Mouse (Mus musculus): ENCODE measurements around the gene Lyve1.
"Not testable (repeated sequence)": the region's sequence is repeated elsewhere in the genome, so short reads cannot be mapped to it uniquely, and the experiment has no call there.

The Lyve1 gene

DNA sequence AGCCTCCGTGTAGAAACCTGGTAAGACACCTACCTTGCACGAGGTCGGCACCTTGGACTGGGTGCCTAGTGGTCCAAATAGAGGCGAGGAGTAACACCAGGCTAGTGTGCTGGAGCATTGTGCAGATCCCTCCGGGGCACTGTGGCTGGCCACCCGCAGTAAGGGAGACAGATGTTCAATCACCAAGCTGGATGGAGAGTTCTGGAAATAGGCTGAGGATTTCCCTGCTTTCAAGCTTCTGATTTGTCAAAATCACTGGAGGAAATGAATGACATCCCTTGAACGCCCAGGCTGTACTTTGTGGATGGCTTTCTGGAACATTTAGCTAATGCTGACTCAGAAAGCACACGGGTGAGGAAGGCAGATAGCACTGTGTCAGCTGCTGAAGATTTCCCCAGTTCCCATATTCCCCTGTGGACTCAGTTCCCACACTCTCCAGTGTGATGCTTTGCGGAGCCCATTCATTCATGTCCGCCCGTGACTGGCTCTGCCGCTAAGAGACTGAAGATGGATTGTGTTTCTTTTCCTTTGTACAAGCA is at the start of gene Lyve1:
Lyve1 (minus strand) TSS at position 489 of the 539 bp plus-strand sequence.
- DNase-seq (ENCODE audit: low spot score in 2 of 2): no peak

DNA sequence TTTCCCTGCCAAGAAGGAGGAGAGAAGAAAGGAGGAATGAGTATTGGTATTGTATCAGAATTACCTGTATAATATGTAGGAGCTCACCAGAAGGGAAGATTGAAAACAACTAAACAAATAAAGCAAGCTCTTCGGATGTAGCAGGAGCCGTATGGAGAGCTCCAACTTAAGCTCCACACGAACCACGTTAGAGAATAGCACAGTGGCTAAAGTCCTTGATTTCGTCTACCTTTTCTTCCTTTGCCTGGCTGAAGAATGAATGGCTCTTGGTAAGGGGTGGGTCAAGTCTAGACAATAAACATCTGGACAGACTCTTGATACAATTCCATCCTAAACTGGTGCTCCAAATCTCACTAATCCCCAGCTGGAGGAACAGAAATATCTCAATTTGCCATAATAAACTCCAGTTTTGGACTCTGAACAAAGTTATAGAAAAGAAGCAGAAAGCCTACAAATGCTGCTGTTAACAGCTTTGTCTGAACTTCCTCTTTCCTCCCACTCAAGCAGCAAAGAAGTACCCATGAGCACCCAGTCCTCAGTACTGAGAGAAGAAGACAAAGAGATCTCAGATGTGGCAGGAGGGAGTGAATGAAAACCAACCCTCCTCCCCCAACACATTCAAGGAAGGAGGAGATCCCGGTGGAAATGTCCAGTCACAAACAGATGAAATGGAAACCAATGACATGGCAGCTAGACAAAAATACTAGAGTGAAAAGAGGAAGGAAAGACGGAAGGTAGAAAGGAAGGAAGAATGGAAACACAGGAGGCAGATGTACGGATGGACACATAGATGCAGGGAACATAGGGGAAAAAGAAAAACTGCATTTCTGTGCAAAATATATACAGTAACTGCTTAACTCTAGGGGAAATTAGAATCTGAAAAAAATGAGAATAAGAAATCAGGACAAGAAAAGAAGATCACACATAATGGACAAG is 45.4 kb upstream of the Lyve1 start:
- no peak for DNase-seq (ENCODE audit: low spot score in 2 of 2)

DNA sequence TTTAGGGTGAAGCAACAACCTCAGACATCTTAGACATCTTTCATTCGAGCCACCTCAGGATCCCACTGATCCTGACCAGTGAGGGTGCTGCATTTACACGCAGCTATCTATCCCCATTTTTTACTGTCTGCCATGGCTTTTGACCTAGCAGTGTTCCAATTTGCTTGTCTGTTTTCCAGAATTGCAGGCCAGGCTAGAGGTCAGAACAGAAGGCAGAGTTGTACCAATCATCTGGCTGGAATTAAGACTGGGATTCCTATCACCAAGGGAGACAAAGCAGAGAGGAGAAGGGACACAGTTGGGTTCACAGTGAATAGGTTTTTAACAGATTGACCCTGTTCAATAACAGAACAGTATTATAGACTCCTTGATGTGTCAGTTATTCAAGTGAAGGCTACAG is 43.5 kb upstream of the Lyve1 start:
- DNase-seq (ENCODE audit: low spot score in 2 of 2): no peak

DNA sequence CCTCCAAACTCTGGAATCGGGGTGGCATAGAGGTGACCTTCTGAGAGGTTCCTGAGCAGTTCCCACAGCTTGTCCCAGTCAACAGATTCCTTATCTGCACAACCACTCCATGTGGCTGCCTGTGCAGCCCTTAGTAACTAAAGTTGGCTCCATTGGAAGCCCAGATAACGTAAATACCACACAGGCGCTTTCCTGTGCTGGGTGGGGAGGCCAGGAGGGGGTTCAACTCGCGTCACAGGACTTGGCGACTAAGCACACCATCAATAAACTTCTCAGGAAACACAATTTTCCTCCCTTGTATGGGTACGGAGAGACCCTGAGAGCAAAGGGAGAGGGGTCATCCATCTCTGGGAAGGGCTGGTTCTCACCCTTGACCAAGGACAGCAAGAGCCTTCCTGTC is 40.2 kb upstream of the Lyve1 start:
- DNase-seq (ENCODE audit: low spot score in 2 of 2): no peak

DNA sequence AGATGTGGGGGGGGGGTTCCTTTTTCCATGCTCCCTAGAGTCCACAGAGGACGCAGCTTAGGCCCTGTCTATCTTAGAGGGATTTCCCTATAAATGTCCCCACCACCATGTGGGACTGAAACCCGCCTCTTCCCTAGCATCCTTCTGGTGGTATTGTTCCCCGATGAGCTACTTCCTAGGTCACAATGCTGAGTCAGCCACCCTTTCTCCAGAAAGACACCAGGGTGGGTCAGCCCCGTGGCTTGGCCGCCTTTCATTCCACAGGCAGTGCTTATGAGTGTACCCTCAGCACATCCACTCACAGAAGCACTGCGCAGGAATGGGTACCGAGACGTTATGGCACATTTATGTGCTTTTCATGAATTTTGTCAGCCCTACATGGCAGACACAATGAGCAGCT is 34.2 kb upstream of the Lyve1 start:
- no peak for DNase-seq (ENCODE audit: low spot score in 2 of 2)

DNA sequence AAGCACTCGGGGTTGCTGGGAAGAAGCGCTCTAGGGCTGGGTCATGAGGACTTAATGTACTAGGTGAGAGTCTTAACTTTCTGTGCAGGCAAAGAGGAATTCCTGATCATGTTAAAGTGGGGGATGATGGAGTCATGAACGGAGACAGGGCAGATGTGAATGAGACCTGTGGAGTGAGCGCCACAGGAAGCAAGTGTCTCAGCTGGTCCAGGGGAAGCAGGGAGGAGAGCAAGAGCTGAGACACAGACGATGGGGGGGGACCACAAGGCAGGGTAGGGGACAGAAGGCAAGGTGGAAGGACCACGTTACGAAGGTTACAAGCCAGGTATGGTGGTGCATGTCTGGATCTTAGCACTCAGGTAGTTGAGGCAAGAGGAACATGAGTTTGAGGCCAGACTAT is 33.4 kb upstream of the Lyve1 start:
- DNase-seq (ENCODE audit: low spot score in 2 of 2): no peak

DNA sequence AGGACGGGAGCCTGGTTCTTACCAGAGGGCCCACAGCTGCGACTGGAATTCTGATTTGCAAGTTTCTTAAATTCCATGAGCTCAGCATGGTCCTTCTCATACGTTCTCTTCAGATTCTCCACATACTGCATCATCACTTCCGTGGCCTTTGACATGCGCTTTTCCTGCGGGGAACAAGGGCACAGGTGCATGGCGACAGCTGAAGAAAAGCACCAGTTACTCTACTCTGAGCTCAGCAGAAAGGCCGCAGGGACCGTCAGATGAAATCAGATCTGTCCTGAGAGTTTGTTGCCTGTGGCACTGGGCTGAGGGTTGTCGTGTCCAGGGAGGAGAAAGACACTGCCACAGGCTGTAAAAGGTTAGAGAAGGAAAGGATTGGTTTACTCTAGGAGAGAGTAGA is 32.7 kb upstream of the Lyve1 start:
- DNase-seq (ENCODE audit: low spot score in 2 of 2): not testable (repeated sequence)

DNA sequence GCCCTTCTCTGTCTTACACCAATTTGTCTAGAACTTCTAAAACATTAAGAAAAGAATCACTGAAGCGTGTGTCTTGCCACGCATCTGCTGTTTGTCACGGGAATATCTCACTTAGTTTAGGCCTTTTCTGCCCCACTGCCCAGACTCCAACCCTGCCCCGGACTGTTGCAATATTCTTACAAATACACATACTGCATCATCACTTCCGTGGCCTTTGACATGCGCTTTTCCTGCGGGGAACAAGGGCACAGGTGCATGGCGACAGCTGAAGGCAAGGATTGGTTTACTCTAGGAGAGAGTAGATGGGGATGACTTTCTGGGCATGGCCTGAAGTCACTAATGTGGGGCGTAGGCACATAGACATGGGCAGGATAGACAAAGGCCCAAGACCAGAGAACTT is 31.6 kb upstream of the Lyve1 start:
- no peak for DNase-seq (ENCODE audit: low spot score in 2 of 2)

DNA sequence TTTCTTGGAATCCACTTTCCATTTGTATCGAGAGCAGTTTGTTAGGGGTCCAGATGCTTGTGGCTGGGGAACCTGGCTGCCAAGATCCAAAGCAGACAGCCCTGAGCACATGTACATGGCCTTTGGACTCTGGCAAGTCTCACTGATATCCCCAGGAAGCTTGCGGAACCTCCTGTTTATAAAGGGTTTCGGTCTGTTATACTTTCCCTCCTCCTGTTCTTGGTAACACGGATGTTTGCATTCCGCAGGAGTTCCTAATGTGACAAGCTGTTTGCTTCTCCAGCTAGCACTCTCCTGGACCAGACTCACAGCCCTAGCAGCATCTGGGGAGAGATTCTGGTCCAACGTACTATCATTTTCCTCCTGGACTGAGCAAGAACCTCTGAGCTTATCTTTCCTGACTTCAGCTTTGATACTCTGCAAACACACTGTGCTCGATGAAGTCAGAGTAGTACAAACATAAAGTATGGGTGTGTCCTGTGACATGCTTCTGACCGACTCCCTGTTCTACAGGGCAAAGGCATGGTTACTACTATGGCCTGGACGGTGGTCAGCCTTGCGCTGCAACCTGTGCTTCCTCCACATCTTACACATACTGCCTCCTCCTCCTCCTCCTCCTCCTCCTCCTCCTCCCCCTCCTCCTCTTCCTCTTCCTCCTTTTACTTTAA is 31.0 kb upstream of the Lyve1 start:
- no peak for DNase-seq (ENCODE audit: low spot score in 2 of 2)

DNA sequence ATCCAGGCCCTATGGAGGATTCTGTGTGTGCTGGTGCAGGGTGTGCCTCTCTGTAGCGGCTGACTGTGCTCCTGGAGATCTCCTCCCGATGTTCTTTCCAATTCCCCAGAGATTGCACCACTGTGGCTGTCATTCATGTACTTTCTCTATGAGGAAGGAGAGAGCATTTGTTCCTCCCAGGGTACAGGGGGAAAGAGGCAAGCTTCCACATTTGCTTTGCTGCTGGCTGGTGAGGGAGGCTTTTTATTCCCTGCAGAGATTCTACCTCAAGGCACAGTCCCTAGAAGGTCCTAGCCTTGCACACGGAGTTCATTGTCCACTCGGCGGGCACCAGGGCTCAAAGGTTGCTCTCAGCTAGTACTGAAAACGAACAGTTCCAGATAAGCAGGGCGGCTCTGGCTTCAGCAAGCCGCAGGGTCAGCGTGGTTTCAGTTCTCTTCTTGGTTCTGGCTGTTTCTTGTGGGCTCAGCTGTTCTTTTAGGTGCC is 28.5 kb upstream of the Lyve1 start:
- no peak for DNase-seq (ENCODE audit: low spot score in 2 of 2)

DNA sequence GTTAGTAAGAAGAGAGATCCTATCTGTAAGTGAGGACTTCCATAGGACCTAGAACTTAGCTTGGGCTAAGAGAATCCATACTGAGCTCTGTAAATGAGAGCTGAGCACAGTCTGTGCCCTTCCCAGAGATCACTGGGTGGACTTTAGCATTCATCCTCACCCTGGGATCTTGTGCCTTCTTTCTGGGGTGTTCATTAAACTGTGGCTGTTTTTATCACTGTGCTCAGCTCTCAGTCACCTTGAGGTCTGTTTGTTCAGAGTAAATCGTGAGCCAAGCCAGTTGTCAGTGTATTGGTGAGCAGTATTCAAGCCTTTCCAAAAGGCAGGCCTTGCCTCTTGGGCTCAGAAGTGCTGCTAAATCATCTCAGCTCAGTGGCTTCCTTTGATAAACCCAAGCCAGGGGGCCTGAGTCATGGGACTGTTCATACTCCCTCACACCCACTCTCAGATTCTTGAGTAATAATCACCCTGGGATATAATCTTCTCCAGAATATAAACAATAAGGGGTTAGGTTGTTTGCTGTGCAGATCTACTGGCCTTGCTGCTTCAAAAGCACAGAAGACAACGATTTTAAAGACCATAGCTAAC is 18.8 kb upstream of the Lyve1 start:
- DNase-seq (ENCODE audit: low spot score in 2 of 2): no peak

DNA sequence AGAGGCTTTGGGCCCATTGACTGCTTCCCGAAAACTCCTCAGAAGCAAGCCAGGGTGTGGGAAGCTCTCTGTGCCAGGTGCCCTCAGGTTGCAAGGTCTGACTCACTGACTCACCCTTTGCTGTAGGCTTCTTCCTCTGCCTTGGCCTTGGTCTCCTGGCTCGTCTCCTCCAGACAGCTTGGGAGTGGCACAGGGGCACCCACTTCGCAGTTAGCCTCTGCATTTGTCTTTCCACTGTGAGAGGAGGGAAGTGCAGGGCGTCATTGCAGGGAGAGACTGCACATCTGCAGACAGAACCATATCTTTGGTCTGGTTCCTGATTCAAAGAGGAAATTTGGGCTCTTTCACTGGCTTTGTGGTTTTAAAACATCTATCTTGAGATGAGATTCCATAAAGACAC is 15.0 kb upstream of the Lyve1 start:
- DNase-seq (ENCODE audit: low spot score in 2 of 2): no peak

DNA sequence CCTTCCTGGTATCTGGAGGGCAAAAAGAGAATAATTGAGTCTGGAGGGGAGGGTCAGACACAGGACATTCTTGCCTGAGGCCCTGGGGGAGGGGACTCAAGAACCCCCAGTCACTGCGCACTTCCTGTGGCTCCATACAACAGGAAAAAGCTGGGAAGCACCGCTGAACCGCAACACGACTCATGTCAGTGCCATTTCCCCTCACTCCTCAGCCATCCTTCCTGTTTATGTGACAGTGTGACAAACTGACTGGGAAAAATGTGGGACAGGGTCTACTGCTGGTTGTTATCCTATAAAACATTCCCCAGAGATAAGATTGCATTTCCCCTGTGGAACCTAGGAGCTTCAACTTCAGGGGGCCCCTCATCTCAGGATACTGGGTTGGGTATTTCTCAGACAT is 13.9 kb upstream of the Lyve1 start:
- no peak for DNase-seq (ENCODE audit: low spot score in 2 of 2)

DNA sequence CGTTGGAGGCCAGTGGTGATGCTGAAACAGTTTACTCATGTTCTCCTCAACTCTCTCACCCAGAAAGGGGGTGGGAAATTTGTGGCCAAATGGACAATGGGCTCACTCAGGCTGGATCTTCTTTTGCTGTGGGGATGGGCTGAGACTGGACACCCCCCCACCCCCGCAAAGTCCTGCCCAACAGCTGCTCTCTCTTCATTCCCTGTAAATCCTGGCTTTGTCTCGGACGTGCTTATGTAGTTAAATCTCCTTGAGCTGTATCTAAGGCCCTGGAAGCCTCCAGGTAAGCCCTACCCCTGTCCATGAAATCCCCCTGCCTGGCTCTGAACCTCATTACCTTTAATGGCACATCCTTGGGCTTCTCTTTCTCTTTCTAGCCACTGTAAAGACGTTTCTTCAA is 5.8 kb upstream of the Lyve1 start:
- no peak for DNase-seq (ENCODE audit: low spot score in 2 of 2)

DNA sequence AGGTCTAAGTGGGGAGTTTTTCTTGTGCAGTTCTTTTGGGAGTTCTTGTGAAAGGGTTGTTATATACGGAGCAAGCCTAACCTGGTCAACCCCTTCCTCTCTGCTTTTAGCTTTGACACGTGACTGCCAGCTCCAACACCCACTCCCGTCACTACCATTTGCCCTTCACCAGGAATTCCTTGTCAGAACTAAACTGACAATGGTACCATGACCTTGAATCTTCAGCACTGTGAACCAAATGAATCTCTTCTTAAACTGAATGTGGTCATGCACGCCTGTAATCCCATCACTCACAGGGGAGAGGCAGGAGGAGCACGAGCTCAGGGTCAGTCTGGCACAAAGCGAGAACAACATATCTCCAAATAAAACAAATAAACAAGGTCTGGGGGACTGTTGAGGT is 4.1 kb upstream of the Lyve1 start:
- DNase-seq (ENCODE audit: low spot score in 2 of 2): no peak

DNA sequence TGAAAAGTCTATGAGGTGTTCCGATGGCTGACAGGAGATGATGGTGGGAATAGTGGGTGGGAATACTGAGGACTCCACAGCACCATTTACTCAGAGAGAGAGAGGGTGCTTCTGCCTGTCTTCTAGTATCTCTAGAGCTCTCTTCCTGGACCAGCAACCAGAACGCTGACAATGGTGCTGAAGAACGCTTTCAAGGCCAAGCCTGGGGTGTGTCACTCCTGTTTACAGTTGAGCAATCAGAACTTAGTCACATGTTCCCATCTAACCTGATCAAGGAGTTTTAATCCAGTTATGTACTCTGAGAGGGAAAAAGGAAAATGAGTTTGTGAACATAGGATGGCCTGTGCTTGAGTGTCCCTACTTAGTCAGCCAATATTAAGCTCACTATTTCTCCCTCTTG is 3.0 kb upstream of the Lyve1 start:
- no peak for DNase-seq (ENCODE audit: low spot score in 2 of 2)

DNA sequence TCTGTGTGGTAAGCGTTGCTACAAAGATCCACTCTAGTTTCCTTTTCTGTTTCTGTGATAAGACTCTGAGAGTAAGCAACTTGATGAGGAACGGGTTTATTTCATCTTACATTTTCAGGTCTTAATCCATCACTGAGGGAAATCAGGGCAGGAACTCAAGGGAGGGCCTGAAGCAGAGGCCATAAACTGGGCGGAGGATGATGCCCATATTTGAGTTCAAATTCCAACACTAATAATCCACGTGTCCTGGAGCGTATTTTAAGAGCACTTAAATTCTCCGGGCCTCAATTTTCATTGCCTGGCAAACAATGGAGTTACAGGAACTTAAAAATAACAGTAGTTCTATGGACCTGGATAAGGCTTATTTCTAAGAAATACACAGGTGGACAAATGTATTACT is 2.5 kb upstream of the Lyve1 start:
- no peak for DNase-seq (ENCODE audit: low spot score in 2 of 2)

DNA sequence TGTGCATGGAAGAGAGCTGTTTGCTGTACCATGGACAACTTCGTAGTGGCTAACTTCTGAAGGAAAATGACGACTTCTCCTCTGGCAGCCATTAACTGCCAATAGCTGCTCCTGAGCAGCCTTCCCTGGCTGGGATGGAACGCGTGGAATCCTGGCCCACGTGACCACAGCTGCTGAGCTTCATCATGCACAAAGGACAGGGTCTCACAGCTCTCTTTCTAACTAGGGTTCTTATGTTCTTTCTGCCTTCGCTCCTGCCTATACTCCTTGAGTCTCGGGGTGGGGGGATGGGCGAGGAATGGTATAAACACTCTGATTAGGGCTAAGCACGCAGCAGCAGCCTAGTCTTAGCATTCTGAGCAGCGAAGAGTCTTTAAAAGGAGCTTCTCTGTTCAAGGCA is 2.0 kb upstream of the Lyve1 start:
- DNase-seq (ENCODE audit: low spot score in 2 of 2): no peak

DNA sequence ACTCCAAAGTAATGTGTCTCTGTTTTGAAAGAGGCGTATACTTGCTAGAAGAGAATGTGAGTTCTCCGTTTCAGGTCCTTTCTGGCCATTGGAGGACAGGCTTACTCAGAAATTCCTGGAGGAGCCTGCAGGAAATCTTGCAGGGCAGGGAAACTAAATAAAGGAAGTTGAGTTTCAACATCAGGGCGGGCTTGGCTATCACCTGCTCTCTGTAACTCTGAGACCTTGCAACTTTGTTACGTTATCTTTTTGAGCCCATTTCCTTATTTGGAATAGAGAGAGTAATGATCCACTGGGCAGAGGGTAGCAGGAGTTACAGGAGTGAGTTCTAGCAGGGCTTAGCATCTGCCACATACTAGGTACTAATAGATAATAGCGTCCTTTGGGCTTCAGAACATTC is 2.9 kb downstream of the Lyve1 start:
- DNase-seq (ENCODE audit: low spot score in 2 of 2): no peak

DNA sequence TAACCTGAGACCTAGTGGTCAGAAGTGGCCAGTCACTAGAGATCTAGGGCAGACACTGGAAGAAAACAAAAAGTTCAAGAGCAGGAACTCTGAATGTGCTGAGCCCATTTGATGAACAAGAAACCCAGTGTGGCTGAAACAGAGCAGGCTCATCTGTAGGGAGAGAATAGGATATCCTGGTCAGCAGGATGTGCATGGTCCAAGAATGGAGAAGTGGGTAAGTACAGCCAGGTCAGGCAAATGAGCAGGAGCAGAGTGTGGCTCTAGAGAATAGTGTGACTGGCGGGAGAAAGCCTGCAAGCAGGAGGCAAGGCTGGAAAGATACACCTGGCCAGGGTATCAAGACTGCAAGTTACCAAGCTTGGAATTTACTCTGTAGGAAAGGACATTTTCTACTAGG is 7.4 kb downstream of the Lyve1 start:
- DNase-seq (ENCODE audit: low spot score in 2 of 2): no peak

DNA sequence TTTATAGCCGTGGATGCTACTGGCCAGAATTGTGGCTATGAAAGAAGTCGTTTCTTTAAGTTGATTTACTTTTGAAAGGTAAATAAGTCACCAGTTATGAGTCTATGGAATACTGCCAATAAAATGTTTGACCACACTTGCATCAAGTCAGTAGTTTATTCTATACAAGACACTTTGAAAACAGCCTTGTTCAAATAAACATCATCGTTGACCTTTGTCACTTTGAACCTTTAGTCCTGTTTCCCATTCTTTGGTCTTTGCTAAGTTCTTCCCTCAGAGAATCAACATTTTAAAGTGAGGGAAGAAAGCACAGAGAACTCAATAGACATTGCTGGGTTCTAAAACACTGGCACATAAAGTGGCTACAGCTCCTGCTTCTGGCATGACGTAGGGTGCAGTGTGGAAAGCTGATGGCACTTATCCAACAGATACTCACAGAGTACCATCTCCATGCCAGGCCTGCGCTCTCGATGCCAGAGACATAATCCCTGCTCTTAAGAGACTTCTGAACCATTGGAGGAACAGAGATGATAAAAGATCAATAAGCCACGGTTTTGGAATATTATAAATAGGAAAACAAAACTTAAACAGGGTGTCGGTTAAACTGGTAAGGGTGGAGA is 8.0 kb downstream of the Lyve1 start:
- no peak for DNase-seq (ENCODE audit: low spot score in 2 of 2)

DNA sequence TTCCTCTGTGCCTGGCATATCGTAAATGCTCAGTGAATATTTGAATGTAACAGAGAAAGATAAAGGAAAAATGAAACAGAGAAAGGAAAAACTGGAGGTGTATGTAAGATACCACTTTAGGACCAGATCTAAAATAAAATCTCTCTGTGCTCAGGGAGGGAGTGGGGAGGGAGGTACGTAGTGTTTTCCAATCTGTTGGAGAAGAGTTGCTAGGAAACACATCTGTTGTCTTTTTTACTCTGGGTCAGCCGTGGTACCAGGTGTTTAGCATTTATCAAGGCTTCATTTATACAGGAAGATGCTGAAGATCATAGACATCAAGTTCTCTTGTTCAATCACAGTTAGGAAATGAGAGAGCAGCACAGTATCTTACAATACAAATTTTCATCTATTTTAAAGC is 8.5 kb downstream of the Lyve1 start:
- peak; percentile 17 to 31 for DNase-seq (ENCODE audit: low spot score in 2 of 2)
